Mouse (Mus musculus) liver, postnatal 0 days (tissue): ENCODE data around the gene Col17a1. TPM values are rescaled to one million over a fixed set of nuclear protein-coding genes. Genes with fewer than 3 reads are reported as not detected.

Source experiments
- ATAC-seq: fragments of 200-750 bp; cut with Nextera tagmentation; 2 replicates; pipeline ENCODE4 v1.8.0; 2017; ENCODE audit warnings: mild to moderate bottlenecking, moderate library complexity
- DNase-seq: peaks from one replicate; pipeline ENCODE4 v3.0.0-alpha.2; 2016
- H3K27ac ChIP-seq: fragments of 300-500 bp; sonication (generic); 2 replicates; pipeline ENCODE4 v1.5.1; 2014; ENCODE audit warnings: antibody characterized with exemption, moderate library complexity, mild to moderate bottlenecking, low read depth
- H3K27me3 ChIP-seq: fragments of 300-500 bp; sonication (generic); 2 replicates; pipeline ENCODE4 v1.6.1; 2014; ENCODE audit warnings: low read length, control low read depth, mixed read lengths; ENCODE audit not compliant: insufficient read depth
- H3K36me3 ChIP-seq: fragments of 300-500 bp; sonication (generic); replicated peaks from 2 replicates; pipeline ENCODE4 v1.6.1; 2014; ENCODE audit warnings: mild to moderate bottlenecking, control low read depth, low read length, moderate library complexity, mixed read lengths; ENCODE audit not compliant: insufficient read depth
- H3K4me1 ChIP-seq: fragments of 300-500 bp; sonication (generic); 2 replicates; pipeline ENCODE4 v1.6.1; 2014; ENCODE audit warnings: antibody characterized with exemption, mild to moderate bottlenecking, control low read depth; ENCODE audit not compliant: insufficient read depth
- H3K4me2 ChIP-seq: fragments of 300-500 bp; sonication (generic); 2 replicates; pipeline ENCODE4 v1.6.1; 2014; ENCODE audit warnings: low read depth, mild to moderate bottlenecking, low read length, moderate library complexity, mixed read lengths
- H3K4me3 ChIP-seq: fragments of 300-500 bp; sonication (generic); 2 replicates; pipeline ENCODE4 v1.5.1; 2014; ENCODE audit warnings: low read depth, low read length
- H3K9ac ChIP-seq: fragments of 300-500 bp; sonication (generic); replicated peaks from 2 replicates; pipeline ENCODE4 v1.6.1; 2014; ENCODE audit warnings: mild to moderate bottlenecking, moderate library complexity
- H3K9me3 ChIP-seq: fragments of 300-500 bp; sonication (generic); 2 replicates; pipeline ENCODE4 v1.6.1; 2016; ENCODE audit warnings: mild to moderate bottlenecking, control low read depth, low read length, mixed read lengths
- CTCF ChIP-seq: sonication (generic); IDR thresholded peaks from 2 replicates; pipeline ENCODE4 v1.5.1; 2016; ENCODE audit warnings: antibody characterized with exemption, low read depth
- EP300 ChIP-seq: IDR thresholded peaks from 2 replicates; pipeline ENCODE4 v1.6.1; 2016; ENCODE audit warnings: antibody characterized with exemption, low read depth, mild to moderate bottlenecking
- WGBS: fragments of 180-500 bp; shearing (Covaris S2); extraction: QIAGEN DNeasy Blood & Tissue Kit; methylation state at CpG from one replicate; pipeline ENCODE4 v1.1.7; 2014; ENCODE audit not compliant: insufficient replicate concordance; 5-methylcytosine and 5-hydroxymethylcytosine counted together
- polyA plus RNA-seq: library from polyadenylated mRNA; unstranded; fragments of >200 nt; fragmentation: Nextera tagmentation; extraction: Ambion mirVana; gene quantifications from 2 replicates; pipeline ENCODE4 v1.2.1, GENCODE M21; 2015

The Col17a1 gene
- polyA plus RNA-seq, 1 experiment from 2014 or later = 0.11 TPM

- peaks cover 7% of the 10 kb centered on the region; the same call in 1 of the 2 replicates for H3K36me3 ChIP-seq
- H3K4me2 ChIP-seq = no peak overlapping the region
- H3K4me3 ChIP-seq = no peak overlapping the region
- no peaks in the 10 kb centered on the region for H3K9me3 ChIP-seq
- H3K27ac ChIP-seq = no peak overlapping the region
- DNase-seq = no peak
- TF ChIP-seq CTCF (no peak), EP300 (no peak)
- ATAC-seq = no peak
- H3K27me3 ChIP-seq = no peaks in the 10 kb centered on the region
- no peak overlapping the region for H3K9ac ChIP-seq
- WGBS = 91% methylated on average over 6 of the region's 6 CpGs
- H3K4me1 ChIP-seq = no peaks in the 10 kb centered on the region
Observed at GRCm38 (mm10) chr19:47649071-47649470, 42.8 kb downstream of the Col17a1 start.

GRCm38 (mm10) chr19:47646508-47647120 is 45.3 kb downstream of the Col17a1 start:
- Histone ChIP-seq H3K4me1 (no peaks in the 10 kb centered on the region), H3K9ac (no peak overlapping the region), H3K9me3 (no peaks in the 10 kb centered on the region), H3K27ac (0 out of 2 replicates have a peak overlapping the region, but pooled peaks have one; percentile 19), H3K36me3 (peaks cover 23% of the 10 kb centered on the region), H3K4me2 (no peak overlapping the region), H3K27me3 (no peaks in the 10 kb centered on the region), H3K4me3 (no peak overlapping the region)
- TF ChIP-seq EP300 (no peak), CTCF (no peak)
- WGBS = 83% methylated on average over 6 of the region's 6 CpGs
- DNase-seq (no peak), ATAC-seq (peak; percentile 64)

- WGBS = 58% methylated on average over 6 of the region's 6 CpGs
- Histone ChIP-seq H3K27ac (peak overlapping the region; percentile 55; the same call in 1 of the 2 replicates), H3K9ac (no peak overlapping the region), H3K4me1 (no peaks in the 10 kb centered on the region), H3K4me3 (no peak overlapping the region), H3K36me3 (peaks cover 33% of the 10 kb centered on the region), H3K27me3 (no peaks in the 10 kb centered on the region), H3K4me2 (no peak overlapping the region), H3K9me3 (no peaks in the 10 kb centered on the region)
- TF ChIP-seq EP300 = no peak
- no peak for TF ChIP-seq CTCF
- no peak for DNase-seq
- peak; percentile 54 for ATAC-seq
Observed at GRCm38 (mm10) chr19:47645583-47645982, 46.3 kb downstream of the Col17a1 start.

- Histone ChIP-seq H3K9me3 (no peaks in the 10 kb centered on the region), H3K36me3 (peaks cover 48% of the 10 kb centered on the region), H3K9ac (no peak overlapping the region), H3K4me3 (no peak overlapping the region), H3K27ac (no peak overlapping the region), H3K4me2 (no peak overlapping the region), H3K4me1 (no peaks in the 10 kb centered on the region), H3K27me3 (no peaks in the 10 kb centered on the region)
- WGBS = 73% methylated on average over 2 of the region's 2 CpGs
- ATAC-seq (no peak), DNase-seq (no peak)
- TF ChIP-seq EP300 (no peak), CTCF (no peak)
Observed at GRCm38 (mm10) chr19:47643910-47644309, 48.0 kb downstream of the Col17a1 start.

DNA sequence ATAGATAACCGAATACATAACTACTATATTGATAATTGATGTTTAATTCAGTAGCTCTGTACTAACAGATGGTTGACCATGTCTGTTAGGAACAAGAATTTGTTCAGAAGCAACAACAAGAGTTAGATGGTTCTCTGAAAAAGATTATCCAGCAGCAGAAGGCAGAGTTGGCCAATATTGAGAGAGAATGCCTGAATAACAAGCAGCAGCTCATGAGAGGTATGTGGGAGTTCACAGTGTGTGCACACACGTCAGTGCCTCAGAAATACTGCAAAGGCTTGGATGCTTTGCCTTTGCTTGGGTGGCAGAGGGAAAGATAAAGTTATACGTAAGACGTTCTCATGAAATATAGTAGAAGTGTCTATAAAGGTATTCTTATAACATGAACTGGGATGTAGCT is 56.5 kb downstream of the Col17a1 start:
- Histone ChIP-seq H3K4me3 (no peak overlapping the region), H3K4me1 (no peaks in the 10 kb centered on the region), H3K4me2 (no peak overlapping the region), H3K9ac (no peak overlapping the region), H3K36me3 (peaks cover 41% of the 10 kb centered on the region), H3K27ac (no peak overlapping the region), H3K27me3 (no peaks in the 10 kb centered on the region), H3K9me3 (no peaks in the 10 kb centered on the region)
- WGBS = 94% methylated on average over 4 of the region's 4 CpGs
- no peak for DNase-seq
- no peak for TF ChIP-seq CTCF
- no peak for TF ChIP-seq EP300
- no peak for ATAC-seq

- Histone ChIP-seq H3K27ac (no peak overlapping the region), H3K9ac (no peak overlapping the region), H3K4me2 (no peak overlapping the region), H3K27me3 (no peaks in the 10 kb centered on the region), H3K9me3 (no peaks in the 10 kb centered on the region), H3K4me3 (no peak overlapping the region), H3K36me3 (peaks cover 25% of the 10 kb centered on the region), H3K4me1 (no peaks in the 10 kb centered on the region)
- DNase-seq (no peak), ATAC-seq (no peak)
- TF ChIP-seq CTCF = no peak
- TF ChIP-seq EP300 = no peak
- WGBS = 84% methylated on average over 5 of the region's 5 CpGs
Observed at GRCm38 (mm10) chr19:47631799-47632198, 60.1 kb downstream of the Col17a1 start.
